Mouse (Mus musculus) heart, adult 2 months (tissue): Measurements from ENCODE around the gene Gm17019.
"Not testable (repeated sequence)": the region's sequence is repeated elsewhere in the genome, so short reads cannot be mapped to it uniquely, and the experiment has no call there.

Experiments
- CTCF ChIP-seq: fragments of 200-600 bp; IDR thresholded peaks from 2 replicates; pipeline ENCODE4 v1.8.1; 2022; ENCODE audit warnings: antibody characterized with exemption, mild to moderate bottlenecking, moderate library complexity
- POLR2A ChIP-seq: fragments of 200-500 bp; IDR thresholded peaks from 2 replicates; pipeline ENCODE4 v1.6.1; 2011; ENCODE audit warnings: mild to moderate bottlenecking, low read depth, low read length, control low read depth; ENCODE audit not compliant: insufficient read depth

GRCm38 (mm10) chr5:15024316-15024715 lies 8.5 kb downstream of the Gm17019 start:
- not testable (repeated sequence) for TF ChIP-seq POLR2A, CTCF
